Mouse (Mus musculus) E14TG2a.4 (cell line): ENCODE measurements around the gene Kdm4d.

Experiments used
- CTCF ChIP-seq: conservative IDR thresholded peaks from 2 replicates; pipeline ENCODE4 v1.5.1; 2014; ENCODE audit warnings: low read length
- POU5F1 ChIP-seq: IDR thresholded peaks from 2 replicates; pipeline ENCODE4 v1.6.1; 2014; ENCODE audit warnings: low read length, borderline replicate concordance

DNA sequence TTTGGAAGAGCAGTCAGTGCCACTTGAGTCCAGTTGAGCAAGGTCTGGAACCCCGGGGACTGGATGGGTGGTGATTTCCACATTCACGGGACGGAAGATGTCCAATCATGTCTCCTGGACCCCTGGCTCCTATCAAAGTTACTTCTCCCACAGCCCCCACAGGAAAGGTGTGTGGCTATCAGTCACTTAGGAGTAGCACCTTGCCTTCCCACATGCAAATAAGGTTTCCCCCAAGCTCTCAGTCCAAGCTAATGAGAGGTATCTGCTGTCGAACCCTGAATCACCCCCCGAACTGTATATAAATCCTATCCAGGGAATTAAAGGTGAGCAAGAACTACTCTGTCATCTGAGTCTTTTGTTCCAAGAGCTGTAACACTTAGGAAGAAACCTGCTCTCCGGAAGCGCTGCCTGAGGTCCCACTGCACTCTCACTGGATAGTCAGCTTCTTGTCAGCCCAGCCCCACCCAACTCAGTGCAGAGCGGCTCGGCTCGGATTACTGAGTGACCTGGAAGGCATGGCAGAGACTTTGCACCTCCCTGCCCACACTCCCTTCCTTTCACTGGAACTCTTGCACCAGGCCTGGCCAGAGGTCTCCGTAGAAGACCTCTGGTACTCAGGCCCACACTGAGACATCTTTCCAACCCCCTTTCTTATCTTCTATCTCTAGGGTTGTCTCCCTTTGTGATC is 66.9 kb downstream of the Kdm4d start:
- TF ChIP-seq CTCF (no peak), POU5F1 (no peak)
